Mouse (Mus musculus): ENCODE data around the gene Eif4h. TPM values are rescaled to one million over a fixed set of nuclear protein-coding genes. Genes with fewer than 3 reads are reported as not detected.
"Not testable (repeated sequence)": the region's sequence is repeated elsewhere in the genome, so short reads cannot be mapped to it uniquely, and the experiment has no call there.

The Eif4h gene
- total RNA-seq, 2 experiments from 2014 or later: 288 to 289 TPM

GRCm38 (mm10) chr5:134650926-134651325, 11.6 kb upstream of the Eif4h start:
- peak; percentile 65 to 77 for DNase-seq

GRCm38 (mm10) chr5:134648976-134649375, 9.7 kb upstream of the Eif4h start:
- not testable (repeated sequence) for DNase-seq

- DNase-seq: no peak
Measured at GRCm38 (mm10) chr5:134647394-134647793, 8.1 kb upstream of the Eif4h start.

- no peak for DNase-seq
Measured at GRCm38 (mm10) chr5:134646461-134646860, 7.2 kb upstream of the Eif4h start.

- peak; percentile 41 to 52 for DNase-seq
Measured at GRCm38 (mm10) chr5:134644643-134645118, 5.4 kb upstream of the Eif4h start.

- DNase-seq: no peak
Measured at GRCm38 (mm10) chr5:134644121-134644520, 4.8 kb upstream of the Eif4h start.

- DNase-seq: no peak
Measured at GRCm38 (mm10) chr5:134640371-134640770, 1.1 kb upstream of the Eif4h start.

- DNase-seq: no peak
Measured at GRCm38 (mm10) chr5:134638461-134639268, 625 bp downstream of the Eif4h start.

GRCm38 (mm10) chr5:134637820-134638367, 1.4 kb downstream of the Eif4h start:
- DNase-seq: no peak

GRCm38 (mm10) chr5:134632841-134633240, 6.4 kb downstream of the Eif4h start:
- DNase-seq: no peak

GRCm38 (mm10) chr5:134630835-134631234, 8.5 kb downstream of the Eif4h start:
- no peak for DNase-seq

GRCm38 (mm10) chr5:134629508-134629907, 9.8 kb downstream of the Eif4h start:
- no peak for DNase-seq

GRCm38 (mm10) chr5:134622069-134622468, 17.2 kb downstream of the Eif4h start:
- DNase-seq: no peak

GRCm38 (mm10) chr5:134621099-134621640, 18.1 kb downstream of the Eif4h start:
- no peak for DNase-seq

- DNase-seq: no peak
Measured at GRCm38 (mm10) chr5:134620457-134620856, 18.8 kb downstream of the Eif4h start.

GRCm38 (mm10) chr5:134617071-134617470, 22.2 kb downstream of the Eif4h start:
- DNase-seq: peak; percentile 79 to 85

GRCm38 (mm10) chr5:134615780-134616179, 23.5 kb downstream of the Eif4h start:
- no peak for DNase-seq

GRCm38 (mm10) chr5:134615380-134615779, 23.9 kb downstream of the Eif4h start:
- DNase-seq: no peak

- no peak for DNase-seq
Measured at GRCm38 (mm10) chr5:134614802-134615201, 24.5 kb downstream of the Eif4h start, which contains the start of gene Lat2. Gene Lat2, minus strand, starts transcription at chr5:134615025.

- DNase-seq: no peak
Measured at GRCm38 (mm10) chr5:134614296-134614695, 25.0 kb downstream of the Eif4h start.

GRCm38 (mm10) chr5:134613727-134614126, 25.6 kb downstream of the Eif4h start:
- no peak for DNase-seq

- DNase-seq: no peak
Measured at GRCm38 (mm10) chr5:134611810-134612521, 27.3 kb downstream of the Eif4h start.

Data from adrenal gland, postnatal 36 days (tissue).